Mouse (Mus musculus) MEL (cell line): Measurements from ENCODE around the gene Gm38119. TPM values are rescaled to one million over a fixed set of nuclear protein-coding genes. Genes with fewer than 3 reads are reported as not detected.

Source experiments
- DNase-seq: peaks from one replicate; pipeline ENCODE4 v3.0.0; 2011; ENCODE audit warnings: low read depth, low spot score
- H3K27ac ChIP-seq: 2 replicates; pipeline ENCODE4 v1.5.1; 2012; ENCODE audit warnings: low read depth, mild to moderate bottlenecking, control low read depth, low read length, moderate library complexity; ENCODE audit not compliant: control insufficient read depth
- H3K27me3 ChIP-seq, 2 experiments: fragments of 150-350 bp in 1 of 2; sonication (generic) in 1 of 2; 2 replicates each; pipeline ENCODE4 v1.6.1; 2012; ENCODE audit warnings: low read length in 2 of 2, mild to moderate bottlenecking in 2 of 2, improper control_type of control experiment in 1 of 2, moderate library complexity in 1 of 2; ENCODE audit not compliant: insufficient read depth in 2 of 2, control insufficient read depth in 1 of 2
- H3K36me3 ChIP-seq, 2 experiments: 2 replicates each; pipeline ENCODE4 v1.6.1; 2012 to 2014; ENCODE audit warnings: low read length in 2 of 2, improper control_type of control experiment in 1 of 2, inconsistent platforms in 1 of 2, mild to moderate bottlenecking in 1 of 2; ENCODE audit not compliant: insufficient read depth in 2 of 2, control insufficient read depth in 1 of 2
- H3K4me1 ChIP-seq, 2 experiments: fragments of 150-350 bp in 1 of 2; sonication (generic) in 1 of 2; 2 replicates each; pipeline ENCODE4 v1.6.1; 2012; ENCODE audit warnings: low read length in 2 of 2, improper control_type of control experiment in 1 of 2, mild to moderate bottlenecking in 1 of 2; ENCODE audit not compliant: insufficient read depth in 2 of 2, control insufficient read depth in 1 of 2
- H3K4me3 ChIP-seq, 2 experiments: fragments of 150-350 bp in 1 of 2; sonication (generic) in 1 of 2; 2 replicates each; pipeline ENCODE4 v1.5.1; 2012; ENCODE audit warnings: low read depth in 2 of 2, low read length in 2 of 2, mild to moderate bottlenecking in 2 of 2, moderate library complexity in 2 of 2, control low read depth in 1 of 2, improper control_type of control experiment in 1 of 2; ENCODE audit not compliant: control insufficient read depth in 1 of 2, insufficient read depth in 1 of 2
- H3K79me2 ChIP-seq: 2 replicates; pipeline ENCODE4 v1.6.1; 2012; ENCODE audit warnings: mild to moderate bottlenecking, low read length, moderate library complexity; ENCODE audit not compliant: control insufficient read depth, poor library complexity, insufficient read depth
- H3K9ac ChIP-seq: 2 replicates; pipeline ENCODE4 v1.6.1; 2012; ENCODE audit warnings: low read depth, mild to moderate bottlenecking, control low read depth, low read length, moderate library complexity; ENCODE audit not compliant: control insufficient read depth, poor library complexity, severe bottlenecking
- H3K9me3 ChIP-seq: fragments of 150-350 bp; sonication (generic); replicated peaks from 2 replicates; pipeline ENCODE4 v1.6.1; 2012; ENCODE audit warnings: mild to moderate bottlenecking, low read length, improper control_type of control experiment, moderate library complexity; ENCODE audit not compliant: insufficient read depth
- BHLHE40 ChIP-seq: IDR thresholded peaks from 2 replicates; pipeline ENCODE4 v1.6.1; 2012; ENCODE audit warnings: low read depth, mild to moderate bottlenecking, inconsistent platforms, low read length, improper control_type of control experiment, borderline replicate concordance
- CHD2 ChIP-seq: IDR thresholded peaks from 2 replicates; pipeline ENCODE4 v1.6.1; 2011; ENCODE audit warnings: low read length, improper control_type of control experiment
- CTCF ChIP-seq, 3 experiments: IDR thresholded peaks in 2 of 3; conservative IDR thresholded peaks in 1 of 3; 2 replicates each; pipeline ENCODE4 v1.5.1; 2011 to 2012; ENCODE audit warnings: low read length in 3 of 3, low read depth in 2 of 3, mild to moderate bottlenecking in 2 of 3, improper control_type of control experiment in 1 of 3, inconsistent platforms in 1 of 3, mixed read lengths in 1 of 3, moderate library complexity in 1 of 3; ENCODE audit not compliant: control insufficient read depth in 1 of 3, insufficient read depth in 1 of 3, poor library complexity in 1 of 3, severe bottlenecking in 1 of 3
- E2F4 ChIP-seq: IDR thresholded peaks from 2 replicates; pipeline ENCODE4 v1.6.1; 2011; ENCODE audit warnings: low read depth, low read length, improper control_type of control experiment, borderline replicate concordance
- EP300 ChIP-seq, 2 experiments: IDR thresholded peaks; 2 replicates each; pipeline ENCODE4 v1.6.1; 2011; ENCODE audit warnings: improper control_type of control experiment in 2 of 2, low read length in 2 of 2, low read depth in 1 of 2, mild to moderate bottlenecking in 1 of 2
- ETS1 ChIP-seq: IDR thresholded peaks from 2 replicates; pipeline ENCODE4 v1.6.1; 2012; ENCODE audit warnings: low read depth, mild to moderate bottlenecking, inconsistent platforms, low read length, improper control_type of control experiment, moderate library complexity
- GABPA ChIP-seq: IDR thresholded peaks from 2 replicates; pipeline ENCODE4 v1.6.1; 2012; ENCODE audit warnings: low read depth, mild to moderate bottlenecking, inconsistent platforms, low read length, improper control_type of control experiment, moderate library complexity
- HCFC1 ChIP-seq: IDR thresholded peaks from 2 replicates; pipeline ENCODE4 v1.6.1; 2012; ENCODE audit warnings: low read depth, mild to moderate bottlenecking, inconsistent platforms, low read length, improper control_type of control experiment, moderate library complexity
- KAT2A ChIP-seq: conservative IDR thresholded peaks from 2 replicates; pipeline ENCODE4 v1.6.1; 2012; ENCODE audit warnings: low read depth, low read length, improper control_type of control experiment, inconsistent platforms
- MAZ ChIP-seq: IDR thresholded peaks from 2 replicates; pipeline ENCODE4 v1.6.1; 2012; ENCODE audit warnings: low read depth, mild to moderate bottlenecking, inconsistent platforms, low read length, improper control_type of control experiment
- MXI1 ChIP-seq: IDR thresholded peaks from 2 replicates; pipeline ENCODE4 v1.6.1; 2011; ENCODE audit warnings: mild to moderate bottlenecking, low read depth, low read length, improper control_type of control experiment
- MYC ChIP-seq: IDR thresholded peaks from 2 replicates; pipeline ENCODE4 v1.6.1; 2011; ENCODE audit warnings: low read depth, mild to moderate bottlenecking, low read length, improper control_type of control experiment, moderate library complexity
- RAD21 ChIP-seq: IDR thresholded peaks from 2 replicates; pipeline ENCODE4 v1.6.1; 2011; ENCODE audit warnings: mild to moderate bottlenecking, low read depth, low read length, improper control_type of control experiment
- RCOR1 ChIP-seq: IDR thresholded peaks from 2 replicates; pipeline ENCODE4 v1.6.1; 2012; ENCODE audit warnings: low read depth, mild to moderate bottlenecking, inconsistent platforms, low read length, improper control_type of control experiment
- SMC3 ChIP-seq: IDR thresholded peaks from 2 replicates; pipeline ENCODE4 v1.6.1; 2011; ENCODE audit warnings: low read depth, low read length, improper control_type of control experiment
- TAL1 ChIP-seq: IDR thresholded peaks from 2 replicates; pipeline ENCODE4 v1.6.1; 2012; ENCODE audit warnings: mild to moderate bottlenecking, inconsistent platforms, low read length, moderate library complexity, mixed read lengths
- TBP ChIP-seq: IDR thresholded peaks from 2 replicates; pipeline ENCODE4 v1.8.0; 2011; ENCODE audit warnings: low read depth, low read length, improper control_type of control experiment
- TCF12 ChIP-seq: IDR thresholded peaks from 2 replicates; pipeline ENCODE4 v1.6.1; 2014; ENCODE audit warnings: low read depth, mild to moderate bottlenecking, inconsistent platforms, low read length, improper control_type of control experiment, moderate library complexity
- USF1 ChIP-seq: IDR thresholded peaks from 2 replicates; pipeline ENCODE4 v1.6.1; 2014; ENCODE audit warnings: low read depth, mild to moderate bottlenecking, inconsistent platforms, low read length, improper control_type of control experiment, moderate library complexity
- ZKSCAN1 ChIP-seq: IDR thresholded peaks from 2 replicates; pipeline ENCODE4 v1.6.1; 2012; ENCODE audit warnings: low read depth, mild to moderate bottlenecking, inconsistent platforms, low read length, improper control_type of control experiment, moderate library complexity
- polyA plus RNA-seq, 2 experiments: library from polyadenylated mRNA; stranded (reverse) in 1 of 2; unstranded in 1 of 2; fragments of >175 nt in 1 of 2; fragments of >200 nt in 1 of 2; gene quantifications; 2 replicates each; pipeline versions ENCODE4 v1.2.1 to v1.2.4; 2012; ENCODE audit warnings: low replicate concordance in 2 of 2, low read depth in 1 of 2; ENCODE audit not compliant: insufficient read length in 2 of 2, insufficient read depth in 1 of 2, missing spikeins in 1 of 2
- total RNA-seq: library from RNA; depleted of rRNA; stranded (reverse); fragments of 300-350 nt; gene quantifications from 2 replicates; pipeline ENCODE4 v1.2.3, GENCODE M21; 2012; rRNA removed

Gm38119 gene
- not detected in 2 replicates for total RNA-seq
- not detected for polyA plus RNA-seq

DNA sequence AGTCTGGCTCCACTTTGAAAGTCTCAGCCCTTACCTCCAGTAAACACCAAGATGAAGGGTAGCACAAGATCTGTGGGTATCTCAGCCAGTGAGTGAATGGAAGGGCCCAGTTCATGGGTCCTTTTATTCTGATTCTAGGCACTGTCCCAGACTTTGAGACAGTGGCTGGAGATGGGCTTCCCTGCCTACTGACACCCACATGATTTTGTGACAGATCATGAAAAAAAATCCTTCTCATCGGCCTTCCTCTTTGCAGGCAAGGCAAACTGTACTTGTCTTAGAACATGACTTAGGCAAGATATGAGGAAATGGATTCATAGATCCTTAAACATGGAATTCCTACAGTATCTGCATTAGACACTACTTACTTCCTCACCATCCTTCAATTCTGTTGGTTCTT lies at the start of gene Gm38119:
Gene Gm38119 (minus strand): TSS at position 101 of the 400 bp plus-strand sequence.
- H3K36me3 ChIP-seq, result no peaks in the 10 kb centered on the region
- H3K4me3 ChIP-seq, result no peak within 1 kb of the TSS
- no peaks in the 10 kb centered on the region for H3K79me2 ChIP-seq
- no peak within 1 kb of the TSS for H3K9ac ChIP-seq
- no peak for TF ChIP-seq SMC3
- TF ChIP-seq RCOR1, result no peak
- no peak for TF ChIP-seq HCFC1
- TF ChIP-seq ZKSCAN1, result no peak
- no peak for TF ChIP-seq USF1
- no peak for TF ChIP-seq CHD2
- TF ChIP-seq EP300 (IDR thresholded peaks at IDR 0.05; ENCODE audit: low read depth in 1 of 2, low read length in 2 of 2), result no peak
- TF ChIP-seq MXI1, result no peak
- no peak for TF ChIP-seq E2F4
- no peaks in the 10 kb centered on the region for H3K9me3 ChIP-seq
- no peaks in the 10 kb centered on the region for H3K27me3 ChIP-seq
- DNase-seq, result no peak
- no peak within 1 kb of the TSS for H3K27ac ChIP-seq
- H3K4me1 ChIP-seq, result no peaks in the 10 kb centered on the region

GRCm38 (mm10) chr3:92778799-92779198 lies 39.9 kb upstream of the Gm38119 start, which contains the start of gene Lce1i:
Gene Lce1i, minus strand, starts transcription at chr3:92778899.
- Histone ChIP-seq H3K27me3 (no peaks in the 10 kb centered on the region), H3K27ac (no peak within 1 kb of the TSS), H3K9me3 (no peaks in the 10 kb centered on the region), H3K36me3 (no peaks in the 10 kb centered on the region), H3K9ac (no peak within 1 kb of the TSS), H3K4me3 (no peak within 1 kb of the TSS), H3K4me1 (no peaks in the 10 kb centered on the region), H3K79me2 (no peaks in the 10 kb centered on the region)
- TF ChIP-seq KAT2A (no peak), CTCF (IDR thresholded peaks at IDR 0.05 in 2 of 3, conservative IDR thresholded peaks at IDR 0.05 in 1 of 3; ENCODE audit: control insufficient read depth in 1 of 3, insufficient read depth in 1 of 3, low read depth in 2 of 3, low read length in 3 of 3, poor library complexity in 1 of 3, severe bottlenecking in 1 of 3) (no peak), BHLHE40 (no peak), TBP (no peak), TAL1 (no peak), EP300 (IDR thresholded peaks at IDR 0.05; ENCODE audit: low read depth in 1 of 2, low read length in 2 of 2) (no peak), USF1 (no peak)
- no peak for DNase-seq

GRCm38 (mm10) chr3:92771573-92771972 lies 32.7 kb upstream of the Gm38119 start:
- no peaks in the 10 kb centered on the region for H3K36me3 ChIP-seq
- no peaks in the 10 kb centered on the region for H3K4me1 ChIP-seq
- peak; percentile 29 for TF ChIP-seq RAD21
- no peak for TF ChIP-seq TCF12
- no peak for TF ChIP-seq BHLHE40
- TF ChIP-seq GABPA, result no peak
- no peak for TF ChIP-seq MAZ
- no peak for TF ChIP-seq MYC
- TF ChIP-seq HCFC1, result no peak
- peak in 2 of 3 experiments; percentile 16 to 39; a peak in 3 of 6 replicates for TF ChIP-seq CTCF (IDR thresholded peaks at IDR 0.05 in 2 of 3, conservative IDR thresholded peaks at IDR 0.05 in 1 of 3; ENCODE audit: control insufficient read depth in 1 of 3, insufficient read depth in 1 of 3, low read depth in 2 of 3, low read length in 3 of 3, poor library complexity in 1 of 3, severe bottlenecking in 1 of 3)
- TF ChIP-seq ETS1, result no peak
- TF ChIP-seq, all 39 proteins: peak for 2
- Histone ChIP-seq H3K9me3 (no peaks in the 10 kb centered on the region), H3K9ac (no peak overlapping the region), H3K27ac (no peak overlapping the region), H3K4me3 (no peak overlapping the region), H3K27me3 (no peaks in the 10 kb centered on the region), H3K79me2 (no peaks in the 10 kb centered on the region)
- peak; percentile 7 for DNase-seq
